Mouse (Mus musculus) intestine, embryonic 15.5 days (tissue): ENCODE data around the gene Mfap4. TPM values are rescaled to one million over a fixed set of nuclear protein-coding genes. Genes with fewer than 3 reads are reported as not detected.

Experiments used
- ATAC-seq: fragments of 200-750 bp; cut with Nextera tagmentation; 2 replicates; pipeline ENCODE4 v1.8.0; 2017; ENCODE audit warnings: moderate TSS enrichment, moderate library complexity
- H3K27ac ChIP-seq: fragments of 300-500 bp; sonication (generic); 2 replicates; pipeline ENCODE4 v1.5.1; 2015; ENCODE audit warnings: mild to moderate bottlenecking, inconsistent platforms
- H3K27me3 ChIP-seq: fragments of 300-500 bp; sonication (generic); replicated peaks from 2 replicates; pipeline ENCODE4 v1.6.1; 2015; ENCODE audit warnings: inconsistent platforms
- H3K36me3 ChIP-seq: fragments of 300-500 bp; sonication (generic); 2 replicates; pipeline ENCODE4 v1.6.1; 2015; ENCODE audit warnings: inconsistent platforms
- H3K4me1 ChIP-seq: fragments of 300-500 bp; sonication (generic); replicated peaks from 2 replicates; pipeline ENCODE4 v1.6.1; 2015; ENCODE audit warnings: inconsistent platforms
- H3K4me2 ChIP-seq: fragments of 300-500 bp; sonication (generic); replicated peaks from 2 replicates; pipeline ENCODE4 v1.6.1; 2015; ENCODE audit warnings: mild to moderate bottlenecking, inconsistent platforms
- H3K4me3 ChIP-seq: fragments of 300-500 bp; sonication (generic); replicated peaks from 2 replicates; pipeline ENCODE4 v1.5.1; 2015; ENCODE audit warnings: inconsistent platforms
- H3K9ac ChIP-seq: fragments of 300-500 bp; sonication (generic); 2 replicates; pipeline ENCODE4 v1.6.1; 2015; ENCODE audit warnings: inconsistent platforms
- H3K9me3 ChIP-seq: fragments of 300-500 bp; sonication (generic); 2 replicates; pipeline ENCODE4 v1.6.1; 2016; ENCODE audit warnings: inconsistent platforms
- WGBS: fragments of 180-500 bp; shearing (Covaris S2); methylation state at CpG from one replicate; pipeline ENCODE4 v1.1.7; 2015; 5-methylcytosine and 5-hydroxymethylcytosine counted together
- polyA plus RNA-seq: library from polyadenylated mRNA; unstranded; fragments of >200 nt; fragmentation: Nextera tagmentation; extraction: Ambion mirVana; gene quantifications from 2 replicates; pipeline ENCODE4 v1.2.1, GENCODE M21; 2015

Mfap4 gene
- polyA plus RNA-seq = 210 and 213 TPM in 2 replicates

GRCm38 (mm10) chr11:61484613-61485540, at the start of gene Mfap4:
Gene Mfap4, plus strand, starts transcription at chr11:61485431.
- ATAC-seq = peak; percentile 87
- WGBS = 24% methylated on average over 20 of the region's 20 CpGs
- H3K27me3 ChIP-seq = no peaks in the 10 kb centered on the region
- peak within 1 kb of the TSS; percentile 63 for H3K4me2 ChIP-seq
- peak within 1 kb of the TSS; percentile 40 for H3K9ac ChIP-seq
- H3K27ac ChIP-seq = peak within 1 kb of the TSS; percentile 97
- peaks cover 30% of the 10 kb centered on the region for H3K4me1 ChIP-seq
- H3K36me3 ChIP-seq = peaks cover 15% of the 10 kb centered on the region; the same call in 1 of the 2 replicates
- no peaks in the 10 kb centered on the region for H3K9me3 ChIP-seq
- peak within 1 kb of the TSS; percentile 38 for H3K4me3 ChIP-seq

- Histone ChIP-seq H3K27ac (no peak overlapping the region), H3K9me3 (no peaks in the 10 kb centered on the region), H3K9ac (no peak overlapping the region), H3K27me3 (no peaks in the 10 kb centered on the region), H3K4me1 (no peaks in the 10 kb centered on the region), H3K4me2 (no peak overlapping the region), H3K36me3 (no peaks in the 10 kb centered on the region), H3K4me3 (no peak overlapping the region)
- no peak for ATAC-seq
- 57% methylated on average over 2 of the region's 2 CpGs for WGBS
These were observed 48.9 kb upstream of the Mfap4 start for GRCm38 (mm10) chr11:61436298-61436697.

- WGBS = 68% methylated on average over 3 of the region's 3 CpGs
These were observed 46.1 kb upstream of the Mfap4 start for GRCm38 (mm10) chr11:61439170-61439569.

GRCm38 (mm10) chr11:61440416-61440815, 44.8 kb upstream of the Mfap4 start:
- Histone ChIP-seq H3K4me3 (no peak overlapping the region), H3K27ac (no peak overlapping the region), H3K36me3 (no peaks in the 10 kb centered on the region), H3K9me3 (no peaks in the 10 kb centered on the region), H3K4me2 (no peak overlapping the region), H3K9ac (no peak overlapping the region), H3K4me1 (no peaks in the 10 kb centered on the region), H3K27me3 (no peaks in the 10 kb centered on the region)
- WGBS = 97% methylated on average over 4 of the region's 4 CpGs
- ATAC-seq = no peak

More at GRCm38 (mm10) chr11:61439170-61439569, 46.1 kb upstream of the Mfap4 start:
- no peak overlapping the region for H3K4me2 ChIP-seq
- H3K9me3 ChIP-seq = no peaks in the 10 kb centered on the region
- no peak for ATAC-seq
- no peak overlapping the region for H3K4me3 ChIP-seq
- H3K4me1 ChIP-seq = no peaks in the 10 kb centered on the region
- H3K27me3 ChIP-seq = no peaks in the 10 kb centered on the region
- H3K36me3 ChIP-seq = no peaks in the 10 kb centered on the region
- no peak overlapping the region for H3K27ac ChIP-seq
- no peak overlapping the region for H3K9ac ChIP-seq

GRCm38 (mm10) chr11:61441670-61442069, 43.6 kb upstream of the Mfap4 start:
- H3K9me3 ChIP-seq = no peaks in the 10 kb centered on the region
- H3K27ac ChIP-seq = no peak overlapping the region
- H3K27me3 ChIP-seq = no peaks in the 10 kb centered on the region
- no peaks in the 10 kb centered on the region for H3K36me3 ChIP-seq
- WGBS = 79% methylated on average over 7 of the region's 7 CpGs
- no peak overlapping the region for H3K4me3 ChIP-seq
- H3K9ac ChIP-seq = no peak overlapping the region
- no peaks in the 10 kb centered on the region for H3K4me1 ChIP-seq
- no peak for ATAC-seq
- no peak overlapping the region for H3K4me2 ChIP-seq

GRCm38 (mm10) chr11:61443807-61444206, 41.4 kb upstream of the Mfap4 start:
- no peak for ATAC-seq
- Histone ChIP-seq H3K4me2 (no peak overlapping the region), H3K4me1 (no peaks in the 10 kb centered on the region), H3K36me3 (no peaks in the 10 kb centered on the region), H3K27me3 (no peaks in the 10 kb centered on the region), H3K4me3 (no peak overlapping the region), H3K9ac (no peak overlapping the region), H3K9me3 (no peaks in the 10 kb centered on the region), H3K27ac (no peak overlapping the region)
- 86% methylated on average over 6 of the region's 6 CpGs for WGBS

GRCm38 (mm10) chr11:61447296-61447695, 37.9 kb upstream of the Mfap4 start:
- no peak for ATAC-seq
- Histone ChIP-seq H3K4me1 (0 out of 2 replicates have a peak, but pooled peaks cover 2% of the 10 kb centered on the region), H3K27ac (no peak overlapping the region)

GRCm38 (mm10) chr11:61448041-61448440, 37.2 kb upstream of the Mfap4 start:
- Histone ChIP-seq H3K9me3 (no peaks in the 10 kb centered on the region), H3K36me3 (no peaks in the 10 kb centered on the region), H3K4me3 (no peak overlapping the region), H3K27ac (no peak overlapping the region), H3K4me2 (no peak overlapping the region), H3K27me3 (no peaks in the 10 kb centered on the region), H3K4me1 (0 out of 2 replicates have a peak, but pooled peaks cover 2% of the 10 kb centered on the region), H3K9ac (no peak overlapping the region)
- ATAC-seq = no peak
- WGBS = 65% methylated on average over 5 of the region's 5 CpGs

More at GRCm38 (mm10) chr11:61447296-61447695, 37.9 kb upstream of the Mfap4 start:
- H3K4me2 ChIP-seq = no peak overlapping the region
- 78% methylated on average over 8 of the region's 8 CpGs for WGBS
- H3K4me3 ChIP-seq = no peak overlapping the region
- no peaks in the 10 kb centered on the region for H3K27me3 ChIP-seq
- no peaks in the 10 kb centered on the region for H3K36me3 ChIP-seq
- H3K9ac ChIP-seq = no peak overlapping the region
- H3K9me3 ChIP-seq = no peaks in the 10 kb centered on the region

GRCm38 (mm10) chr11:61448599-61449225, 36.5 kb upstream of the Mfap4 start:
- WGBS = 69% methylated on average over 9 of the region's 9 CpGs
- Histone ChIP-seq H3K27ac (0 out of 2 replicates have a peak overlapping the region, but pooled peaks have one; percentile 20), H3K9me3 (no peaks in the 10 kb centered on the region), H3K4me1 (peaks cover 5% of the 10 kb centered on the region; the same call in 1 of the 2 replicates), H3K4me3 (no peak overlapping the region), H3K36me3 (no peaks in the 10 kb centered on the region), H3K27me3 (no peaks in the 10 kb centered on the region), H3K9ac (no peak overlapping the region), H3K4me2 (no peak overlapping the region)
- no peak for ATAC-seq

- Histone ChIP-seq H3K4me3 (no peak overlapping the region), H3K4me2 (no peak overlapping the region), H3K4me1 (peaks cover 11% of the 10 kb centered on the region; the same call in 1 of the 2 replicates), H3K9ac (no peak overlapping the region), H3K27ac (no peak overlapping the region), H3K9me3 (no peaks in the 10 kb centered on the region), H3K27me3 (no peaks in the 10 kb centered on the region), H3K36me3 (no peaks in the 10 kb centered on the region)
- WGBS = 70% methylated on average over 24 of the region's 24 CpGs
- no peak for ATAC-seq
These were observed 35.5 kb upstream of the Mfap4 start for GRCm38 (mm10) chr11:61449499-61450292.

- 0 out of 2 replicates have a peak, but pooled peaks cover 2% of the 10 kb centered on the region for H3K4me1 ChIP-seq
- peak overlapping the region; percentile 64; the same call in 1 of the 2 replicates for H3K27ac ChIP-seq
- H3K36me3 ChIP-seq = no peaks in the 10 kb centered on the region
- H3K4me2 ChIP-seq = no peak overlapping the region
- no peak overlapping the region for H3K9ac ChIP-seq
- no peak overlapping the region for H3K4me3 ChIP-seq
- no peaks in the 10 kb centered on the region for H3K27me3 ChIP-seq
- H3K9me3 ChIP-seq = no peaks in the 10 kb centered on the region
- 61% methylated on average over 2 of the region's 2 CpGs for WGBS
- ATAC-seq = no peak
These were observed 21.2 kb upstream of the Mfap4 start for GRCm38 (mm10) chr11:61464071-61464470.
